Mouse (Mus musculus) forebrain, embryonic 13.5 days (tissue): ENCODE data around the gene Ap3d1. TPM values are rescaled to one million over a fixed set of nuclear protein-coding genes. Genes with fewer than 3 reads are reported as not detected.

ENCODE experiments used
- ATAC-seq: fragments of 200-750 bp; cut with Nextera tagmentation; 2 replicates; pipeline ENCODE4 v1.8.0; 2017
- H3K27ac ChIP-seq: fragments of 300-500 bp; sonication (generic); 2 replicates; pipeline ENCODE4 v1.5.1; 2015; ENCODE audit warnings: inconsistent platforms, mild to moderate bottlenecking, moderate library complexity
- H3K27me3 ChIP-seq: fragments of 300-500 bp; sonication (generic); 2 replicates; pipeline ENCODE4 v1.6.1; 2015; ENCODE audit warnings: mild to moderate bottlenecking, inconsistent platforms
- H3K36me3 ChIP-seq: fragments of 300-500 bp; sonication (generic); 2 replicates; pipeline ENCODE4 v1.6.1; 2015; ENCODE audit warnings: mild to moderate bottlenecking, inconsistent platforms; ENCODE audit not compliant: poor library complexity, severe bottlenecking
- H3K4me1 ChIP-seq: fragments of 300-500 bp; sonication (generic); 2 replicates; pipeline ENCODE4 v1.6.1; 2015; ENCODE audit warnings: inconsistent platforms
- H3K4me2 ChIP-seq: fragments of 300-500 bp; sonication (generic); 2 replicates; pipeline ENCODE4 v1.6.1; 2015; ENCODE audit warnings: inconsistent platforms, mild to moderate bottlenecking, moderate library complexity
- H3K4me3 ChIP-seq: fragments of 300-500 bp; sonication (generic); 2 replicates; pipeline ENCODE4 v1.5.1; 2015; ENCODE audit warnings: mild to moderate bottlenecking, inconsistent platforms
- H3K9ac ChIP-seq: fragments of 300-500 bp; sonication (generic); 2 replicates; pipeline ENCODE4 v1.6.1; 2015; ENCODE audit warnings: mild to moderate bottlenecking, inconsistent platforms
- H3K9me3 ChIP-seq: fragments of 300-500 bp; sonication (generic); replicated peaks from 2 replicates; pipeline ENCODE4 v1.6.1; 2016; ENCODE audit warnings: inconsistent platforms
- WGBS: fragments of 180-500 bp; shearing (Covaris S2); methylation state at CpG from one replicate; pipeline ENCODE4 v1.1.7; 2015; 5-methylcytosine and 5-hydroxymethylcytosine counted together
- polyA plus RNA-seq: library from polyadenylated mRNA; unstranded; fragments of >200 nt; fragmentation: Nextera tagmentation; extraction: Ambion mirVana; gene quantifications from 2 replicates; pipeline ENCODE4 v1.2.1, GENCODE M21; 2015

The Ap3d1 gene
- polyA plus RNA-seq, 1 experiment from 2014 or later: 82.9 TPM

DNA sequence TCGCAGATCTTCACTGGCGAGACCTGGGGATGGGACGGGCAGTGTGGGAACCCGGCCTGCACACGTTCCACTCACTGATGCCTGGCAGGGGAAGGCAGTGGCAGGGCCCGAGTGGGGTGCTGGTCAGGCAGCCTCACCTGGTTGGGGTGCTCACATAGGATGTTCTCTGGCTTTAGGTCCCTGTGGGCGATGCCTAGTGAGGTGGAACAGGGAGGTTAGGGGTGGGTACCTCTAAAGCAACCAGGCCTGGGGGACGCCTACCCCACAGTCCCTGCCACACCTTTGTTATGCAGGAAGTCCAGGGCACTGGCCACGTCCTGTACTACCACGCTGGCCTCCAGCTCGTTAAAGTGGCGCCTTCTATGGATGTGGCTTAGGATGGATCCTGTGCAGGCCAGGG lies 73.0 kb downstream of the Ap3d1 start:
- WGBS: 86% methylated on average over 12 of the region's 12 CpGs
- H3K9me3 ChIP-seq: no peaks in the 10 kb centered on the region
- H3K36me3 ChIP-seq: peaks cover 89% of the 10 kb centered on the region
- no peak for ATAC-seq
- H3K4me1 ChIP-seq: peaks cover 36% of the 10 kb centered on the region
- H3K9ac ChIP-seq: no peak overlapping the region
- H3K27ac ChIP-seq: 0 out of 2 replicates have a peak overlapping the region, but pooled peaks have one; percentile 8
- no peak overlapping the region for H3K4me2 ChIP-seq
- no peaks in the 10 kb centered on the region for H3K27me3 ChIP-seq
- no peak overlapping the region for H3K4me3 ChIP-seq

DNA sequence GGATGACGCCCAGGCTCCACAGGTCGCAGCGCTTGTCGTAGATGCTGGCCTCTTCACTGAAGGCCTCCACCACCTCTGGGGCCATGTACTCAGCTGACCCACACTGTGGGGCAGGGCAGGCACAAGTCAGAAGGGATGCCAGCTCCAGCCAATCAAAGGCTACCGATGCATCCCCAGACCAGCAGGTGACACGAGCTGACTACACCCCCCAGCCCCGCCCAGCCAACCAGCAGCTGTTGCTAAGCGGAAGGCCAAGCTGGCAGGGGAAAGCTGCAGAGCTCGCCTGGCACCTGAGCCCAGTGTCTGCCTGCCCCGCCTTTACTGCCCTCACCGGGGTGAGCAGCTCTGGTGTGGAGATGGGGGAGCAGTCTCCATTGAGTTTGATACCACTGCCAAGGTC lies 73.5 kb downstream of the Ap3d1 start:
- H3K36me3 ChIP-seq: peaks cover 85% of the 10 kb centered on the region

DNA sequence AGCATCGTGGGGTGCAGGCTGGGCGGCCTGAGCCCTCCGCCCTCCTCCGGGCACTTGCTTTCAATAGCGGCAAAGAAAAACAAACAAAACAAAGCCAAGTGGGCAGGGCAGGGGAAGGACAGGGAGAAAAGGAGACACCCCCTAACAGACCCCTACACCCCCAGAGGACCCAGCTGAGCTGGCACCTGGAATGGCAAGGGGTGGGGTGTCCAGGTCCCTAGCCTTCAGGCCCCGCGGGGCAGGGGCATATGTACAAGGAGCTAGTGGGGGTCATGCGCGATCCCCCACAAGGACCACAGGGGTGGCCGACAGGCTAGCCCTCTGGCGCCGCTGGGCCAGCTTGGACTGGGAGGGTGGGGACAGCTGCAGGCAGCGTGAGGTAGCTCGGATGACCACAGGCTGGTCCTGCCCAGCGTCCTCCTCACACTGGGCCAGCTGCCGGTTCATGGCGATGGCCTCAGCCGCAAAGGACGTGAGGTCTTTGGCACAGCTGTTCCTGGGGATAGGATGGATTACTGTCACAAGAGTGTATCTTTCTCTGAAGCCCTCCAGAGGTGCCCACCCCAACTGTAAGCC lies 75.1 kb downstream of the Ap3d1 start:
- H3K4me1 ChIP-seq: peaks cover 22% of the 10 kb centered on the region
- H3K9ac ChIP-seq: no peak overlapping the region
- H3K4me2 ChIP-seq: no peak overlapping the region
- no peaks in the 10 kb centered on the region for H3K27me3 ChIP-seq
- no peak for ATAC-seq
- H3K36me3 ChIP-seq: peaks cover 69% of the 10 kb centered on the region
- no peak overlapping the region for H3K4me3 ChIP-seq
- H3K27ac ChIP-seq: no peak overlapping the region
- 82% methylated on average over 16 of the region's 19 CpGs for WGBS
- no peaks in the 10 kb centered on the region for H3K9me3 ChIP-seq

More for the DNA sequence above, 73.5 kb downstream of the Ap3d1 start:
- Histone ChIP-seq H3K27me3 (no peaks in the 10 kb centered on the region), H3K4me3 (no peak overlapping the region), H3K9ac (0 out of 2 replicates have a peak overlapping the region, but pooled peaks have one; percentile 8), H3K27ac (0 out of 2 replicates have a peak overlapping the region, but pooled peaks have one; percentile 8), H3K9me3 (no peaks in the 10 kb centered on the region), H3K4me2 (no peak overlapping the region), H3K4me1 (peaks cover 32% of the 10 kb centered on the region)
- ATAC-seq: no peak
- 89% methylated on average over 11 of the region's 11 CpGs for WGBS

DNA sequence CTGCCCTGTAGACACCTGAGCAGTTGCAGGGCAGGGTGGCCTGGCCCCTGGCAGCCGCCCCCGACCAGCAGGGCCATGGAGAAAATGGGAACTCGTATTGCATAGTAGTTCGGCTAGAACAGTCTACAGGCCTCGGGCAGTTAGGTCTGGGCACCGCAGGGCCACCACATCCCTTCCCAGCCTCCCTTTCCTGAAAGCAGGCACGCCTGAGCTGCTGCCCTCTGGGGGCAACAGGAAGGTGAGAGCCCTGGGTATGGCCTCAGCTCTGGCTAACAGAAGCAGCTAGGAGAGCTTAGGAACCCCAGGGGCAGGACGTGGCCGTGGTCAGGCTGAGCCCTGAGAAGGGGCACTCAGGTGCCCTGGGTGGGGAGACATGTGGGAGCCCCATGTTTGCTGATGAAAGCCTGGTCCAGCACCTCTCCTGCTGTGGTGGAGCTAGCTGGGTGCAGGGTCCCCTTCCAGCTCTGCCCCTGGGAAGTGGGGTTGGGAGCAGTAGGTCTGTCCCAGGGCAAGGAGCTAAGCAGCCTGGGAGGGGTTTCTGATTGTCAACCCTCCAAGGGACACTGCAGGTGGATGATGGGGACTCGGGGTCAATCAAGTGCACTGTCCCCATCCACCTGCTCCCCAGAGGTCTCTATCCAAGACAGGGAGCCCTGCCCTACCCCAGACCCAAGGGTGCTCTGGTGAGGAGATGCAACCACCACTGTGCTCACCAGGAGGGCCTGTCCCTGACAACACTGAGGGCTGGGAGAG lies 75.9 kb downstream of the Ap3d1 start:
- Histone ChIP-seq H3K27ac (no peak overlapping the region), H3K4me1 (peaks cover 22% of the 10 kb centered on the region), H3K9me3 (no peaks in the 10 kb centered on the region), H3K27me3 (no peaks in the 10 kb centered on the region), H3K9ac (no peak overlapping the region), H3K4me3 (no peak overlapping the region), H3K4me2 (no peak overlapping the region), H3K36me3 (peaks cover 61% of the 10 kb centered on the region)
- ATAC-seq: no peak
- 78% methylated on average over 10 of the region's 10 CpGs for WGBS

DNA sequence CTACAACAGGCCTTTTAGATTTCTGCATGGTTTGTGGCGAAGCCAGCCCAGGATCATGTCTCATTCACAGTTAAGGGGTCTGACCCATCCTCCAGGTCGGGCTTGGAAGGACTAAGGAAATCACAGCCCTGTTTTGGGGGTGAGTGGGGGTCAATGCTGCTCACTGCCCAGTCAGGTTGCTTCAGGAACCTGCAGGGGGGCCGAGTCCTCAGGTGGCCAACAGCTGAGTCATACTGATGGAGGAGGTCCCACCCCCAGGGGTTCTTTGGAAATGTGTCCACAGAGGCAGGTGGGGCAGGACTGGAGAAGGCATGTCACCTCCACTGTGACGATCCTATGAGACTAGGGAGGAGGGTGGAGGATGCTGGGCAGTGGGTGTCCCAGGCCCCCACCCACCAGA lies 76.6 kb downstream of the Ap3d1 start:
- no peaks in the 10 kb centered on the region for H3K27me3 ChIP-seq
- H3K9ac ChIP-seq: no peak overlapping the region; the same call in 1 of the 2 replicates
- ATAC-seq: no peak
- H3K4me2 ChIP-seq: no peak overlapping the region
- peaks cover 22% of the 10 kb centered on the region for H3K4me1 ChIP-seq
- WGBS: 69% methylated on average over 4 of the region's 4 CpGs
- no peaks in the 10 kb centered on the region for H3K9me3 ChIP-seq
- no peak overlapping the region for H3K27ac ChIP-seq
- H3K36me3 ChIP-seq: peaks cover 54% of the 10 kb centered on the region
- H3K4me3 ChIP-seq: no peak overlapping the region

DNA sequence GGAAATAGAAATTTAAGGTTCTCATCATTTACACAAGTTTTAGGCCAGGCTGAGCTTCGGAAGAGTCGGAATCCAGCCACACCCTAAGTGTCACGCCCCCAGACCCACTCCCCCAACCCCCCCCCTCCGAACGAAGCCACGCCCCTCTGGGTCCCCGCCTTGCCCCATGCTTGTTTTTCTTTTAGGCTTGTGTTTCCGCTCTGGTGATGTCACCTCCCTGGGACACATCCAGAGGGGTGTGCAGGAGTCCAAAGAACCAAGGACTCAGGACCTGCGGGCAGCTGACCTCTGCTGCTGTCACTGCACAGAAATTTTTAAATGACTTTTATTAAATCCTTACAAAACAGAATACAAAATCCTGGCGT lies 77.1 kb downstream of the Ap3d1 start:
- 25% methylated on average over 10 of the region's 10 CpGs for WGBS
- no peak overlapping the region for H3K4me2 ChIP-seq
- H3K4me3 ChIP-seq: no peak overlapping the region
- H3K27me3 ChIP-seq: no peaks in the 10 kb centered on the region
- H3K4me1 ChIP-seq: peaks cover 19% of the 10 kb centered on the region
- no peak for ATAC-seq
- no peaks in the 10 kb centered on the region for H3K9me3 ChIP-seq
- H3K36me3 ChIP-seq: peaks cover 50% of the 10 kb centered on the region
- no peak overlapping the region; the same call in 1 of the 2 replicates for H3K9ac ChIP-seq
- H3K27ac ChIP-seq: no peak overlapping the region

DNA sequence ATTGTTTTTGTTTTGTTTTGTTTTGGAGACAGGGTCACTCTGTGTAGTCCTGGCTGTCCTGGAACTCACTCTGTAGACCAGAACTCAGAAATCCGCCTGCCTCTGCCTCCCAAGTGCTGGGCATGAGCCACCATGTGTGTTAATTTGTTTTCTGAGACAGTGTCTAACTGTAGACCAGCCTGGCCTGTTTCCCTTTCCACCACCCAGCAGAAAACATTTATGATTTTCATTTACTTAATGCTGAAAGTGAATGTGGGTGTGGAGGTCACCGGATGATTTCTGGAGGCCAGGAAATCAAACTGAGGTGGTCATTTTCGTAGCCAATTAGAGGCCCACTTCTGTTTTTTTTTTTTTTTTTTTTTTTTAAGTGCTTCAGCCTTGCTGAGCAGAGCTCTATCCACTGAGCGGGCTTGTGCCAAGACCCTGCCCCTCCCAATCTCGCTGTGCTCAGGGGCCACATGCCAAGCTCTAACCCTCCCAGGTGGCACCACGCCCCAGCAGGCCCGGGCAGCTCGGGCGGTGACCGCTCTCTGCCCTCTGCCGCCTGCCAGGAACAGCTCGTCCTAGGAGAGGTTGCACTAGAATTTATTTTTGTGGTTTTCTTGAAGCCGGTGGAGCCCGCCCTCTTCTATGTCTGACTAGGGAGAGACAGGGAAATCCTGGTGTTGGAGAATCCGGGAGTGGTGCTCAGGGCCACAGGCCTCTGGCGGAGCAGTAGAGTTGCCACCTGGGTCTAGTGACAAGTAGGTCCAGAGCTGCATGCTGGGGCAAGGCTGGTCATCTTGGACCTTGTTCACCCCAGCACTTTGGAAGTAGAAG lies 77.7 kb downstream of the Ap3d1 start:
- Histone ChIP-seq H3K36me3 (peaks cover 44% of the 10 kb centered on the region), H3K9me3 (no peaks in the 10 kb centered on the region), H3K27ac (peak overlapping the region; percentile 1; the same call in 1 of the 2 replicates), H3K4me3 (no peak overlapping the region), H3K4me1 (peaks cover 19% of the 10 kb centered on the region), H3K27me3 (no peaks in the 10 kb centered on the region), H3K9ac (no peak overlapping the region), H3K4me2 (no peak overlapping the region)
- WGBS: 50% methylated on average over 16 of the region's 16 CpGs
- no peak; the same call in 1 of the 2 replicates for ATAC-seq

DNA sequence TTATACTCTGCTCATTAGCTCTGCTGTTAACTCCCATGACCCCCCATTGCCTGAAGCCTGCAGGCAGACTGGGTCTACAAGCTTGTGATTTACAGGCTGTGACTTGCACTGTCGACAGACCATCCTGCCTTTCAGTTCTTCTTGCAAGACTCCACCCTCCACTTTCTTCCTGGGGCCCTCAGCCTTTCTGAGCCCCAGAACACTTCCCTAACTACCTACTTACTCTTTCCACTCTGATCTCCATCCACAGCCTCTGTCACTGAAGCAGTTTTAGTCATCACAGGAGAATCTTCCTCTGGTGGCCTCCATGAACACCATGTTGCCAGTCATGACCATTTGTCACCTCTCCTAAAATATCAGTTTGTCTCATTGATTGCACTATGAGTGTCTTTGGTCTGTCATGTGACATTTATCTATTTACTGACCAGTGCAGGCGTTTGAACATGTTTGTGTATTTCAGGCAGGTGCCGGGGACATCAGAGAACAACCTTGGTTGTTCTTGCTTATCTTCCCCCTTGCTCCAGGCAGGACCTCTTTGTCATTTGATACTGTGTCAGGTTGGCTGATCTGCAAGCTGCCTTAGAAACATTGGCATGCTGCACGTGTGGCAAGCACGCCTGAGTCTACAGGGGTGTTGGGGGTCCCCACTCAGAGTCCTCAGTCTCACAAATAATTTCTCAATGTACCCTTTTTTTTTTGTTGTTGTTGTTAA lies 78.4 kb downstream of the Ap3d1 start:
- H3K9ac ChIP-seq: 0 out of 2 replicates have a peak overlapping the region, but pooled peaks have one; percentile 2
- H3K27ac ChIP-seq: no peak overlapping the region
- H3K4me3 ChIP-seq: no peak overlapping the region
- ATAC-seq: no peak
- peaks cover 36% of the 10 kb centered on the region for H3K36me3 ChIP-seq
- peaks cover 24% of the 10 kb centered on the region for H3K4me1 ChIP-seq
- H3K27me3 ChIP-seq: no peaks in the 10 kb centered on the region
- no peaks in the 10 kb centered on the region for H3K9me3 ChIP-seq
- WGBS: 66% methylated on average over 5 of the region's 5 CpGs
- no peak overlapping the region for H3K4me2 ChIP-seq

DNA sequence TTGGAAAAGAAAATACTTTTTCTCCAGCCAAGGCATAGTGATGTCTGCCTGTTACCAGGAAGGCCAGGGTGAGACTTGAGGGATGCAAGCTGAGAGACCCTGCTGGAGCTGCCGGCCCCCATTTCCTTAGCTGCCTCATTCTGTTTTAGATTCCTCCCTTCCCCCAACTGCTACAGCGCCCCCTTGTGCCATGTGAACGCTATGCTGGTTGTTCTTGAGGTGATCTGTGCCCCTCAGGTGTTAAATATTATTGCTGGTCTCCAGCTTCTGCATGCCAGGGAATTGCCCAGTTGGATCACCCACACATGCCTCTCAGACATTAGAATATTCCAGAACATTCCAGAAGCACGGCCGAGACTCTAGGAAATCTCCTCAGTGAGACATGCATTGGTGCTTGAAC lies 80.9 kb downstream of the Ap3d1 start:
- H3K4me3 ChIP-seq: no peak overlapping the region
- H3K4me1 ChIP-seq: peaks cover 28% of the 10 kb centered on the region
- 37% methylated on average over 5 of the region's 5 CpGs for WGBS
- H3K36me3 ChIP-seq: peaks cover 11% of the 10 kb centered on the region
- no peak overlapping the region for H3K27ac ChIP-seq
- no peaks in the 10 kb centered on the region for H3K9me3 ChIP-seq
- no peaks in the 10 kb centered on the region for H3K27me3 ChIP-seq
- no peak for ATAC-seq
- no peak overlapping the region for H3K4me2 ChIP-seq
- H3K9ac ChIP-seq: no peak overlapping the region

DNA sequence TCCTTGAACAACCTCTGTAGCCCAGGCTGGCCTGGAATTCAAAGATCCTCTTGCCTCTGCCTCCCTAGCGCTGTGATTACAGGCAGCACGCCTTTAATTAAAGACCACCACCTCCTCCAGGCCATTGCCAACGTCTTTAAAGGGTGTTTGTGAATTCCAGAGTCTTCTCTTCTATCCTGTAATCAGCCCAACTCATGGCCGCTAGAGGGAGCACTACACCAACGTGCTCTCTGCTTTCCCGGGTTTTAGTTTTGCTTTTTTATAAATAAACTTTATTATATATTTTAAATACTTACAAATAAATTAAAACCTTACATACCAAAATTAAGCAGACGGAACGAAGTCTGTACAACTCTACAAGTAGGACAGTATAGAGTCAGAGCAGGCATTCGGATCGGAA lies 82.9 kb downstream of the Ap3d1 start:
- Histone ChIP-seq H3K27ac (peak overlapping the region; percentile 51; the same call in 1 of the 2 replicates), H3K4me3 (peak overlapping the region; percentile 23)

DNA sequence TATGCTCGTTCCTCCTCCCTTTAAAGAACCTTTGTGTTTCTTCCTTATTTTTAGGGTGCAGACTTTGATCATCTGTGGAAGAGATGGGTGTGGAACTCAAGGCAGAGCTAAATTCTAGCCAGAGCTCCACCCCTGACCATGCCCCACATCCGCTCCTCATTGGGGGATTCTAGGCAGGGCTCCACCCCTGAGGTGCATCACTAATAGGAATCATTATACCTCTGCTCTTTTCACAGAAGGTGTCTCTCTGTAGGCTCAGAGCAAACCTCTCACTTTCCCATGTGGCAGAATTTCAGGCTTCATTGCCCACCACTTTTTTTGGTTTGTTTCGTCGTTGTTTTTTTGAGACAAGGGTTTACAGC lies 83.2 kb downstream of the Ap3d1 start:
- WGBS: 74% methylated on average over 4 of the region's 4 CpGs
- no peaks in the 10 kb centered on the region for H3K9me3 ChIP-seq
- H3K27me3 ChIP-seq: no peaks in the 10 kb centered on the region
- no peaks in the 10 kb centered on the region for H3K36me3 ChIP-seq
- no peak for ATAC-seq
- peak overlapping the region; percentile 51; the same call in 1 of the 2 replicates for H3K27ac ChIP-seq
- H3K4me1 ChIP-seq: peaks cover 36% of the 10 kb centered on the region
- H3K4me2 ChIP-seq: no peak overlapping the region
- H3K4me3 ChIP-seq: no peak overlapping the region
- no peak overlapping the region for H3K9ac ChIP-seq

More for the DNA sequence above, 82.9 kb downstream of the Ap3d1 start:
- Histone ChIP-seq H3K9ac (no peak overlapping the region), H3K9me3 (no peaks in the 10 kb centered on the region), H3K27me3 (no peaks in the 10 kb centered on the region), H3K4me2 (peak overlapping the region; percentile 39; the same call in 1 of the 2 replicates), H3K36me3 (no peaks in the 10 kb centered on the region), H3K4me1 (peaks cover 34% of the 10 kb centered on the region)
- no peak for ATAC-seq
- WGBS: 9% methylated on average over 10 of the region's 10 CpGs
